Mouse (Mus musculus) cortical plate, adult 2 months (tissue): ENCODE results near the gene Sohlh2.

Source experiments
- CTCF ChIP-seq: fragments of 200-500 bp; IDR thresholded peaks from 2 replicates; pipeline ENCODE4 v1.5.1; 2011; ENCODE audit warnings: mild to moderate bottlenecking, control low read depth, low read length; ENCODE audit not compliant: insufficient read depth; ENCODE audit errors: extremely low read depth
- POLR2A ChIP-seq: fragments of 200-500 bp; IDR thresholded peaks from 2 replicates; pipeline ENCODE4 v1.6.1; 2011; ENCODE audit warnings: mild to moderate bottlenecking, low read length, control low read depth; ENCODE audit not compliant: insufficient read depth; ENCODE audit errors: extremely low read depth

GRCm38 (mm10) chr3:55196328-55196710 lies 14.5 kb downstream of the Sohlh2 start:
- TF ChIP-seq CTCF (no peak), POLR2A (no peak)
